Mouse (Mus musculus) embryonic fibroblast, embryonic 13.5 days (primary cell): ENCODE results near the gene Gnas. TPM values are rescaled to one million over a fixed set of nuclear protein-coding genes. Genes with fewer than 3 reads are reported as not detected.

Experiments used
- H3K27ac ChIP-seq: 2 replicates; pipeline ENCODE4 v1.5.1; 2012; ENCODE audit warnings: low read length, control low read depth, inconsistent platforms; ENCODE audit not compliant: insufficient read depth
- H3K4me1 ChIP-seq: 2 replicates; pipeline ENCODE4 v1.6.1; 2011; ENCODE audit warnings: low read length; ENCODE audit not compliant: control insufficient read depth, insufficient read depth
- H3K4me3 ChIP-seq: 2 replicates; pipeline ENCODE4 v1.5.1; 2011; ENCODE audit warnings: mild to moderate bottlenecking, control low read depth, low read length; ENCODE audit not compliant: insufficient read depth
- CTCF ChIP-seq: IDR thresholded peaks from 2 replicates; pipeline ENCODE4 v1.5.1; 2011; ENCODE audit warnings: mild to moderate bottlenecking, control low read depth, low read length, moderate library complexity, borderline replicate concordance; ENCODE audit not compliant: insufficient read depth
- POLR2A ChIP-seq: IDR thresholded peaks from 2 replicates; pipeline ENCODE4 v1.6.1; 2011; ENCODE audit warnings: low read depth, mild to moderate bottlenecking, control low read depth, low read length, moderate library complexity
- polyA plus RNA-seq: library from polyadenylated mRNA; stranded (reverse); fragments of >200 nt; gene quantifications from 2 replicates; pipeline ENCODE4 v1.2.4, GENCODE M21; 2011; ENCODE audit warnings: low read depth; ENCODE audit not compliant: missing spikeins, insufficient read length

The Gnas gene
- polyA plus RNA-seq, 1 experiment = 1,076 TPM

GRCm38 (mm10) chr2:174333239-174333890, 49.2 kb downstream of the Gnas start:
- Histone ChIP-seq H3K4me3 (no peak overlapping the region), H3K27ac (no peak overlapping the region), H3K4me1 (peaks cover 12% of the 10 kb centered on the region)
- TF ChIP-seq POLR2A (no peak), CTCF (no peak)

GRCm38 (mm10) chr2:174334415-174334814, 50.3 kb downstream of the Gnas start:
- TF ChIP-seq CTCF (no peak), POLR2A (no peak)
- Histone ChIP-seq H3K4me3 (no peak overlapping the region), H3K27ac (no peak overlapping the region), H3K4me1 (peaks cover 12% of the 10 kb centered on the region)

GRCm38 (mm10) chr2:174337275-174337674, 53.2 kb downstream of the Gnas start:
- H3K4me1 ChIP-seq = peaks cover 12% of the 10 kb centered on the region
- no peak overlapping the region for H3K4me3 ChIP-seq
- H3K27ac ChIP-seq = no peak overlapping the region
- TF ChIP-seq POLR2A = no peak
- no peak for TF ChIP-seq CTCF

- Histone ChIP-seq H3K4me3 (no peak overlapping the region), H3K4me1 (peaks cover 18% of the 10 kb centered on the region), H3K27ac (no peak overlapping the region)
- TF ChIP-seq POLR2A = no peak
- no peak for TF ChIP-seq CTCF
Observed at GRCm38 (mm10) chr2:174339701-174340100, 55.6 kb downstream of the Gnas start.

- no peak overlapping the region for H3K4me3 ChIP-seq
- no peak overlapping the region for H3K27ac ChIP-seq
- H3K4me1 ChIP-seq = peaks cover 21% of the 10 kb centered on the region
- TF ChIP-seq CTCF (no peak), POLR2A (no peak)
Observed at GRCm38 (mm10) chr2:174340229-174340892, 56.2 kb downstream of the Gnas start.

- no peak for TF ChIP-seq CTCF
- no peak for TF ChIP-seq POLR2A
- Histone ChIP-seq H3K27ac (no peak overlapping the region), H3K4me3 (no peak overlapping the region), H3K4me1 (peaks cover 19% of the 10 kb centered on the region)
Observed at GRCm38 (mm10) chr2:174340893-174341580, 56.9 kb downstream of the Gnas start.

- TF ChIP-seq POLR2A (no peak), CTCF (no peak)
- Histone ChIP-seq H3K4me3 (no peak overlapping the region), H3K4me1 (peaks cover 14% of the 10 kb centered on the region), H3K27ac (peak overlapping the region; percentile 36)
Observed at GRCm38 (mm10) chr2:174342793-174343400, 58.8 kb downstream of the Gnas start.

- H3K4me1 ChIP-seq = peaks cover 14% of the 10 kb centered on the region
- H3K4me3 ChIP-seq = no peak overlapping the region
- H3K27ac ChIP-seq = peak overlapping the region; percentile 36; the same call in 1 of the 2 replicates
- TF ChIP-seq POLR2A (no peak), CTCF (no peak)
Observed at GRCm38 (mm10) chr2:174343566-174343965, 59.4 kb downstream of the Gnas start.

- TF ChIP-seq CTCF (no peak), POLR2A (no peak)
- no peak overlapping the region for H3K4me3 ChIP-seq
- H3K4me1 ChIP-seq = peaks cover 14% of the 10 kb centered on the region
- H3K27ac ChIP-seq = peak overlapping the region; percentile 36; the same call in 1 of the 2 replicates
Observed at GRCm38 (mm10) chr2:174344003-174344655, 60.0 kb downstream of the Gnas start.
